Mouse (Mus musculus): ENCODE results near the gene Elf3.
"Not testable (repeated sequence)": the region's sequence is repeated elsewhere in the genome, so short reads cannot be mapped to it uniquely, and the experiment has no call there.

Gene Elf3

DNA sequence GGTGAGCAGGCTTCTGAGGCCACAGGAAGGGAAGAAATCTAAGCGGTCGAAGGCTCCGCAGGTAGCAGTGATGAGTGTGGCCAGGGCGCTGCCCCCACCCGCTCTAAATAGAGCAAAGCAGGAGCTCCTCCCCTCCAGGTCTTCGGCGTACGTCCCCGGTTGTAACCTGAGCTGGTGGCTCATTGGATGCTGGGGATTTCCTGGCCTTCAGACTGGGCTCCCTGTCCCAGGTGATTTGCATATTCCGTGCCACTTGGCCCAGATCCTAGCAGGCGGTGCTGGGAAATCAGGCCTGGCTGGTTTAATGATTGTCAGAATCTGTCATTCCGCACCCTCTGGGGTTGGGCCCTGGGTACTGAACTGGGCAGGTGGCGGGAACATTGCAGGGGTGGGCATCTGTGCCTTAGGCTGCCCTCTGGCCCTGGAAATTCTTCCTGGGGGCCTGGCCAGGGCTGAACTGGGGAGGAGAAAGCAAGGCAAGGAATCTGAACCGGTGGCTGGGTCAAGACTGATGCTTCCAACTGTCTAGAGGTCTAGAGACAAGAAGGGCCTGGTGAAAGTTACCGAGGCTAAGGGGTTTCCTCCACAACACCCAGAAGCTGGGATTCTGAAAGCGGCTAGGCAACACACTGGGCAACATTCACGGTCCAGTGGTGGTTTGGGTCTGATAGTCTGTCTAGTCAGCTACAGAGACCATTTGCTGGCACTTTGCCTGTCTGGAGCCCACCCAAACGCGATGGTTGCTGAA lies at the start of gene Elf3:
TSS of gene Elf3 (minus strand) at position 189 of the 748 bp plus-strand sequence.
- DNase-seq (ENCODE audit: extremely low spot score) = peak; percentile 70

- DNase-seq (ENCODE audit: extremely low spot score) = no peak
Measured at GRCm38 (mm10) chr1:135290908-135291307, 32.5 kb upstream of the Elf3 start.

DNA sequence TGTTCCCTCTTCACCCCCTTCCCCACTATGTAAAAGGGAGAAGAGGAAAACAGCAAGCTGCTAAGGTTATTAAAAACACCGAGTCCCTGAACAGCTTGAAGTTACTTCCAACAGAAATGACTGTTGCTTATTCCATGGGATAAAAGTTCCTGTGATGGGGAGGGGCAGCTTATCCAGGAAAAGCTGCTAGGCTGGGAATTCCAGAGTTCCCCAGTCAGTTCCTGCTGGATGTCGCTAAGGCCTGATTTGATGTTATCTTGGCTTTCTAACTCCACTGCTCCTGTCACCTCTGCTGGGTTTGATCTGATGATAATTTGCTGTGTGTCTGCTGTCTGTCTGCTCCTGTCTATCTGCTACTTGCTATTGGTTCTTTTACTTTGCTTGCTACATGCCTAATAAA lies 27.9 kb upstream of the Elf3 start:
- DNase-seq (ENCODE audit: extremely low spot score) = no peak

- peak; percentile 85 for DNase-seq (ENCODE audit: extremely low spot score)
Measured at GRCm38 (mm10) chr1:135283826-135284291, 25.5 kb upstream of the Elf3 start, which contains the start of gene Rnpep. Rnpep (minus strand) TSS chr1:135284084.

DNA sequence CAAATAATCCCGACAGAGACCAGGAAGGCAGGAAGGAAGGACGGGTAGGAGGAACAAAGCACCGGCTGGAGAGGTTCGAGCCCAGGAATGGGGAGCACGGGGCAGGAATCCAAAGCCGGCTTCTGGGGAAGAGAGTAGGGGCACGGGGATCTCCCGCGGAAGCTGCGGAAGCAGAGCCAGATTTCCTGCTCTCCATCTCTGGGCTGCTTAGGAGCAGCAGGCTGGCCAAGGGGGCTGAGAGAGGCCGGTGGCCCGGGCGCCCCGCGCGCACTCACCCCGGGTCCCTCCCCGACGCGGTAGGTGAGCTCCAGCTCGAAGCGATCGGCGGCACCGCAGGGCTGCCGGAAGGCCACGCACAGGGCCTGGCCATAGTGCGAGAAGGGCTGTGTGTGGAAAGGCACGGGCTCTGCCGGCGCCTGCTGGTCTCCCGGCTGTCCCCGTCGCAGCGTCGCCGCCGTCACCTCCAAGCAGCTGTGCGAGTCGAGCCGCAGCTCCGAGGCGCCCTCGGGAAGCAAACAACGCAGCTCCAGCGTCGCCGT lies 25.0 kb upstream of the Elf3 start:
- DNase-seq (ENCODE audit: extremely low spot score) = peak; percentile 76

- no peak for DNase-seq (ENCODE audit: extremely low spot score)
Measured at GRCm38 (mm10) chr1:135282536-135283286, 24.3 kb upstream of the Elf3 start.

DNA sequence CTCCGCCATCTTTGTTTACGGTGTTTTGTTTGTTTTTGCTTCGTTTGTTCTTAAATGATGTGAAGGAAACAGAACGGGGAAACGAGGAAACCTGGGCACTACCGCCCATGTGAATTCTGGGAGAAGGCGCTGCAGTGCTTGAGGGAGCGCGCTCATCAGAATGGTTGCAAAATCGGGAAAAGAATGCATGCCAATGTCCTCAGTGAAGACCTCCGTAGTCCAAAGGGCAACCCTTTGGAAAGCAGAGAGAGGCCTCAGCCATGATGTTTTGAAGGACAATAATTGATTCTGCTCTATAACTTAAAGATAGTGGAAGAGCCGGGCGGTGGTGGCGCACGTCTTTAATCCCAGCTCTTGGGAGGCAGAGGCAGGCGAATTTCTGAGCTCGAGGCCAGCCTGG lies 23.5 kb upstream of the Elf3 start:
- no peak for DNase-seq (ENCODE audit: extremely low spot score)

GRCm38 (mm10) chr1:135280646-135281045 lies 22.3 kb upstream of the Elf3 start:
- DNase-seq (ENCODE audit: extremely low spot score) = no peak

DNA sequence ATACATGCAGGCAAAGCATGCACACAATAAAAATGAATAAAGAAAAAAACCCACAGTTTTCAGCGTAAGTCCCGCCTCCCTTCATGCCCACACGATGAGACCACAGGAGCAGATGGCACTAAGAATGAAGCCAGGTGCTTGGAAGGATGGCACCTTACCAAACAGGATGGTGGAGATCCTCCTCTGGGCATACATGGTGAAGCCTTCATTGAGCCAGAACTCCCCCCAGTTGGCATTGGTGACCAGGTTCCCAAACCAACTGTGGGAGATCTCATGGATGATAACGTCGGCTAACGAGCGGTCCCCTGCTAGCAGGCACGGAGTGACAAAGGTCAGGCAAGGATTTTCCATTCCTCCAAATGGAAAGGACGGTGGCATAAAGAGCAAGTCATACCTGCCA lies 13.0 kb upstream of the Elf3 start:
- no peak for DNase-seq (ENCODE audit: extremely low spot score)

- DNase-seq (ENCODE audit: extremely low spot score) = no peak
Measured at GRCm38 (mm10) chr1:135267663-135268446, 9.5 kb upstream of the Elf3 start.

- no peak for DNase-seq (ENCODE audit: extremely low spot score)
Measured at GRCm38 (mm10) chr1:135265834-135266233, 7.5 kb upstream of the Elf3 start.

DNA sequence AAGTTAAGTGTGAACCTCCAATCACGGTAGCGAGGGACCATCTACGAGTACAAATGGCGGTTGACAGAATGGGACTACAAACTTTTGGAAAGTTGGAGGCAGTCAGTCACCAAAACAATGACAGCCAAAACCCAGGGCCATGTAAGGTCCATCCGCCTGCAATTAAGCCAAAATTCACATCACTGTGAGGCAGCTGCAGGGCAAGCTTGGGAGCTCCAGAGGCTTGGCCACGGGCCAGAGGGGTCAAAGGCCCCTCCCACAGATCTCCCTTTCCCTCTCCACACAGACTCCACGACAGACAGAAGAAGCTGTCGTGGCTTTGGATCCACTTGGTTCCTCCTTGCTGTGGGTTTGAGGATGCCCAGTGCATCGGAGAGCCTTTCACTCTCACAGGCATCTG lies 4.9 kb upstream of the Elf3 start:
- no peak for DNase-seq (ENCODE audit: extremely low spot score)

- DNase-seq (ENCODE audit: extremely low spot score) = no peak
Measured at GRCm38 (mm10) chr1:135262329-135262728, 4.0 kb upstream of the Elf3 start.

DNA sequence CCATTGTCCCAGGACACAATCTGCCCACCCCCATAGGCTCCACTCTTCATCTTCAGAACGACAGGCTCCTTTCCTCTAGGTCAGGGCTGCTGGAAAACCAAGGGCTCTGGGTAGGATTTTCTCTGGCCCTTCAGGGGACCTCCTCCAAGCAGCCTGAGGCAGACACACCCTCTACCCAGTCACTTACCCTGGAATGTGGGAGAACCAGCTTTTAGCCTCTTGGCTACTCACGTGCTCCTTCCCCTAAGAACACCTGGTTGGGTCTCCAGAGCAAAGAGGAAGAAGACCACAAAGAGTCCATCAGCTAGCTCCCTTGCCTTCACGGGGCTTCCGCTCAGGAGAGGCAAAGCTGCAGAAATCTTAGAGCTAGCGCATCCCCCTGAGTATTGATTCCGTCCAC lies 2.6 kb upstream of the Elf3 start:
- DNase-seq (ENCODE audit: extremely low spot score) = no peak

DNA sequence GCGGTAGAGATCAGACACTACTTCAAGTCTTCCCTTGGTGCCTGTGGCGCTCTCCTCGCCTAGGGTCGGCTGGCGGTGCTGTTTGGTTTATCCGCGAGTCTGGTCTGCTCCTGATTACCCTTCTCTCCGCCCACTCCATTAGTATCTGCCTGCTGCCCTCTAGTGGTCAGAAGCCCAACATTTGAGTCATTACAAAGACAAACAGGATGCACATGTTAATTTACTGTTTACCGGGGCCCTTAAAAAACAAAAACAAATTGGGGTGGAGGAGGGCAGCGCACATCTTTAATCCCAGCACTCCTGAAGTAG lies 714 bp upstream of the Elf3 start:
- peak; percentile 89 for DNase-seq (ENCODE audit: extremely low spot score)

DNA sequence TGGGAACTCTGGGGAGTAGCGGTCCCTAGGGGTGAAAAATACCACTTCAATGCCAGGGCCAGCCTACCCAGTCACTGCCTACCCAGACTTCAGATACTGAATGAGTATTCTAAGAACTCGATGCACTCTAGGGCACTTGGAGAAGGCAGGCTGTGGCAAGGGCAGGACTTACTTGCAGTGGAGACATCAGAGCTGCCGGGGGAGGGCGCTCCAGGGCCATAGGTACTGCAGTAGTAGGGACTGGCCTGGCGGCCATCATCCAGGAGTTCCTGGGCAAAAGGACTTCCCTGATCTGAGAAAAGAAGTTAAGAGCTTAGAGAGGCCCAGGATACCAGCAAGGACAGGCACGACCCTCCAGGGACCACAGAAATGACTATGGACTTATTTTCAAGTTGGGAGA lies 2.1 kb downstream of the Elf3 start:
- no peak for DNase-seq (ENCODE audit: extremely low spot score)

- DNase-seq (ENCODE audit: extremely low spot score) = no peak
Measured at GRCm38 (mm10) chr1:135252854-135253253, 5.5 kb downstream of the Elf3 start.

- DNase-seq (ENCODE audit: extremely low spot score) = no peak
Measured at GRCm38 (mm10) chr1:135251405-135251804, 7.0 kb downstream of the Elf3 start.

DNA sequence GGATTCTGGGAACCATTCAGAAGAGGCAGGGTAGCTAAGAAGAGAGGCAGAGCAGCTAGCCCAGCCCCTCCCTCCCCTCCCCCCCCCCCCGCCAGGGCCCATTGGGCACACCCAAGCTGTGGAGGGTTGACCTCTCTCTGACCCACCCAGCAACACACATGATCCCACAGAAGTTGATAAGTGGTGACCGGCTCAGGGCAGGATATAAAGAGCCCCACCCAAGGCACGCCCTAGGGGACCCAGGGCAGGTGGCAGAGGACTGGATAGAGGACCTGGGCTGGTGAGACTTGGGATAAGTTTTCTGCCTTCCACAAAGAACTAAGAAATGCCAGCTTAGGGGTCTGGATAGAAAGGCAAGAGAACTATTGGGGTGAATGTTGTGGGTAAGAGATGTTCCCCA lies 7.7 kb downstream of the Elf3 start:
- no peak for DNase-seq (ENCODE audit: extremely low spot score)

DNA sequence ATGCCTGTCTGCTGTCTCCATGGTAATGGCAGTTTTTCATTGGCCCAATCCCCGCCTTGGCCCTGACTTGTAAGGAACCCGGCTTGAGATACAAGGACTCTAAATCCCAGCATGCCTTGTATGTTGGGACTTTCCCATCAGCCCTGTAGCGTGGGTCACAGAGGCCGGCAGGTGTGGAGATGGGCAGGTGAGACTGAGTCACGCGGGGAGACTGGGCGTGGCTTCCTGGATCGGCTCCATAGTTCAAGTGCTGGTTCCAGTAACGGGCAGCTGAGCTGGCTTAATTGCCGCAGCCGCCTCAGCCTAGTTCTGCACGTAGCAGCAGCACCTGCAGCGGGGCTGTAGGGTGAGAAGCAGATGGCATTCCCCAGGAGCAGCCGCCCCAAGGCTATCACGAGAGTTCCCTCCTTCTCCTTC lies 9.9 kb downstream of the Elf3 start:
- DNase-seq (ENCODE audit: extremely low spot score) = peak; percentile 19

DNA sequence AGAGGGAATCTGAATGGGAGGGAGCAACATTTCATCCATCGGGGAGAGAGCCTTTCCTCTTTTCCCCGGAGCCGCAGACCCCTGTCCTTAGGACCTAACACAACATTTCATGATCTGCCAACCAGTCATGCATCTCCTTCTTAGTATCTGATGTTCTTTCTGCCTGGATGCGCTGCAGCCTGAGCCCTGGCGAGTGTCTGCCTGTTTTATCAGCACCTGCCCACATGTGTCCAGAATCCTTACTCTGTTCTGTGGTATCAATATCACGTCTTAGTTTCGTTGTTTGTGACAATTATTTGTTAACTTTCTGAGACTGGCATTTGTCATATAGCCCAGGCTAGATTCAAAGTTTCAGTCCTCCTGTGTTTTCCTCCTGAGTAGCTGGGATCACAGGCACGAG lies 14.4 kb downstream of the Elf3 start:
- DNase-seq (ENCODE audit: extremely low spot score) = no peak

DNA sequence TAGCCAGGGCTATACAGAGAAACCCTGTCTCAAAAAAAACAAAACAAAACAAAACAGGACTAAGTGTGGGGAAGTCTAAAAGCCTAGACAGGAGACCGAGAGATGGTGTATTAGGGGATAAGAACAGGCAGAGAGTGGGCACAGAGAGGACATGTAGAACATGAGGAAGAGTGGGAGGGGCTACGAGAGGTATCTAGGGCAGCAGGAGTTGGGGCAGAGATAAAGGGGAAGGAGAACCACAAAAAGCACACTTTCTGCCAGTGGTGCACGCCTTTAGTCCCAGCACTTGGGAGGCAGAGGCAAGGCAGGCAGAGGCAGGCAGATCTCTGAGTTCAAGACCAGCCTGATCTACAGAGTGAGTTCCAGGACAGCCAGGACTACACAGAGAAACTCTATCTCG lies 18.2 kb downstream of the Elf3 start:
- DNase-seq (ENCODE audit: extremely low spot score) = not testable (repeated sequence)

All from embryo, embryonic 9.5 days (tissue).